19 mouse cellular contexts compared by ENCODE assay signal in the genomic region with DNA sequence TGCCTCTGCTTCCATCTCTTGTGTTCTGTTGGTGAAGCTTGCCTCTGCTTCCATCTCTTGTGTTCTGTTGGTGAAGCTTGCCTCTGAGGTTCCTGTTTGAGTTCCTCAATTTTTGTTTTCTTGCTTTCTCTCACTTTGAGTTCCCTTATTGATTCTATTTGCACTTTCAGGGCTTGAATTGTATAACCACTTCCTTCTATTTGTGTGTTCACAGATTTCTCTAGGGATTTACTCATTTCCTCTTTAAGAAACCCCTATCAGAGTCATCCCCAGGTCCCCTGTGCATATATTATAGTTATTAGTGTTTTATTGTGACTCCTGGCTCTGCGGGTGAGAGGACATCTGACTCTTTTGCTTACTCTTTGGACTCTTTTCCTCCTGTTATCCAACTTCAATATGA.
"Had no signal": no experiment of that assay in that cellular context is flagged by ENCODE, and none has a peak within 500 bp of the region (broad histone marks: within the 10 kb centered on the region; RNA-seq: fewer than 3 reads in every experiment).

No protein-coding gene starts in this region.

- H3K4me3 ChIP-seq: kidney, embryonic 15.5 days; limb, embryonic 12.5 days; limb, embryonic 15.5 days; liver, embryonic 13.5 days; stomach, embryonic 15.5 days had no signal

- H3K9ac ChIP-seq: kidney, embryonic 15.5 days; limb, embryonic 12.5 days; limb, embryonic 15.5 days; liver, embryonic 13.5 days; lung, embryonic 14.5 days; stomach, embryonic 15.5 days had no signal

- H3K36me3 ChIP-seq: kidney, embryonic 15.5 days; limb, embryonic 12.5 days; limb, embryonic 15.5 days; liver, embryonic 13.5 days; stomach, embryonic 15.5 days had no signal

- H3K9me3 ChIP-seq: kidney, embryonic 15.5 days; limb, embryonic 12.5 days; limb, embryonic 15.5 days; liver, embryonic 13.5 days; stomach, embryonic 15.5 days had no signal

- H3K4me1 ChIP-seq: kidney, embryonic 15.5 days; limb, embryonic 12.5 days; limb, embryonic 15.5 days; liver, embryonic 13.5 days; stomach, embryonic 15.5 days had no signal

- H3K4me2 ChIP-seq: kidney, embryonic 15.5 days; limb, embryonic 12.5 days; limb, embryonic 15.5 days; liver, embryonic 13.5 days; lung, embryonic 14.5 days; midbrain, embryonic 11.5 days; stomach, embryonic 15.5 days had no signal

- DNase-seq: kidney, adult 8-10 months; kidney, postnatal 10 days; kidney, postnatal 36 days; left cerebral cortex, postnatal 4 days; liver, embryonic 13.5 days; lung, embryonic 14.5 days; midbrain, embryonic 14.5 days; right cerebral cortex, adult 18-20 months; right cerebral cortex, postnatal 14 days; right cerebral cortex, postnatal 4 days; thymus, postnatal 36 days had no signal

- H3K27me3 ChIP-seq: kidney, embryonic 15.5 days; limb, embryonic 12.5 days; limb, embryonic 15.5 days; liver, embryonic 13.5 days; stomach, embryonic 15.5 days had no signal

- ATAC-seq: intestine, postnatal 0 days; lung, postnatal 0 days had no signal

- H3K27ac ChIP-seq: kidney, embryonic 15.5 days; limb, embryonic 12.5 days; limb, embryonic 15.5 days; liver, embryonic 13.5 days; macrophage; stomach, embryonic 15.5 days had no signal
